Mouse (Mus musculus) kidney, adult 2 months (tissue): Measurements from ENCODE around the gene Spopl.

Experiments
- CTCF ChIP-seq: fragments of 200-500 bp; conservative IDR thresholded peaks from 2 replicates; pipeline ENCODE4 v1.5.1; 2011; ENCODE audit warnings: low read depth, mild to moderate bottlenecking, control low read depth, low read length, moderate library complexity, mixed read lengths; ENCODE audit not compliant: insufficient read depth, insufficient read length
- POLR2A ChIP-seq: fragments of 200-500 bp; IDR thresholded peaks from one replicate; pipeline ENCODE4 v1.6.1; 2011; ENCODE audit warnings: low read depth, low read length, control low read depth

GRCm38 (mm10) chr2:23547220-23547619 is 24.7 kb downstream of the Spopl start:
- no peak for TF ChIP-seq CTCF
- no peak for TF ChIP-seq POLR2A
